Mouse (Mus musculus) heart, postnatal 25 days (tissue): ENCODE results near the gene Vsx1. TPM values are rescaled to one million over a fixed set of nuclear protein-coding genes. Genes with fewer than 3 reads are reported as not detected.

Experiments
- DNase-seq: peaks from one replicate; pipeline ENCODE4 v3.0.0; 2022; ENCODE audit warnings: low spot score
- intact Hi-C: fragments of 180-260 bp; cut with DNase I; formaldehyde crosslinking; loops from one replicate; pipeline ENCODE4 v1.15.1; 2025
- total RNA-seq, 2 experiments: library from RNA; stranded (reverse); gene quantifications; 2 replicates each; pipeline ENCODE4 v1.2.3; 2021

Vsx1 gene
- under 1 TPM in 1 of 2 experiments, not detected in 1; 0.10 TPM for total RNA-seq

DNA sequence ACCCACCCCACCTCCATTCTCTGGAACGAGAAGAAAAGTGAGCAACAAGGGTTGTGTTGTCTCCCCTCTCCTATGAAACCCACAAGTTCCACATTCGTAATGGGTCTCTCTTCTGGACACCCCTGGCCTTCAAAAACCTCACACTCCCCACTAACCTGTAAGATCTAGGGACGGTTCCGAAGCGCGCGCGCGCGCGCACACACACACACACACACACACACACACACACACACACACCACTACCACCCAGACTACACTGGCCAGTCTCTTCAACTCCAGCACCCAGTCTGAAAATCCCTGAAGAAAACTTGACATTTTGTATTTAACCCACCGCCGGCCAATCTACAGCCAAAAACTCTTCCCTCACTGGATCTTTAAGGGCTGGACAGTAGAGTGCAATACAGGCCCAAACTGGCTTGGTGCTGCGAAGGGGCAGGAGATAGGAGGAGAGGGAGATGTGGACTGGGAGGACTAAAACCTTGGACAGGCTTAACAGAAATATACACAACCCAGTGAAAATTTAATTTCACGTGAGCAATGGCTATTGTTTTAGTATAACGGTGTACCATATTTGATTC is at the start of gene Vsx1:
Gene Vsx1 (minus strand): TSS at position 138 of the 578 bp plus-strand sequence.
- intact Hi-C loops: no loop called here
- no peak for DNase-seq

- DNase-seq: no peak
- intact Hi-C loops: no loop called here
Measured at GRCm38 (mm10) chr2:150737881-150738280, 48.7 kb upstream of the Vsx1 start.

GRCm38 (mm10) chr2:150735756-150736576 is 46.8 kb upstream of the Vsx1 start:
- no peak for DNase-seq
- intact Hi-C loops: no loop called here

DNA sequence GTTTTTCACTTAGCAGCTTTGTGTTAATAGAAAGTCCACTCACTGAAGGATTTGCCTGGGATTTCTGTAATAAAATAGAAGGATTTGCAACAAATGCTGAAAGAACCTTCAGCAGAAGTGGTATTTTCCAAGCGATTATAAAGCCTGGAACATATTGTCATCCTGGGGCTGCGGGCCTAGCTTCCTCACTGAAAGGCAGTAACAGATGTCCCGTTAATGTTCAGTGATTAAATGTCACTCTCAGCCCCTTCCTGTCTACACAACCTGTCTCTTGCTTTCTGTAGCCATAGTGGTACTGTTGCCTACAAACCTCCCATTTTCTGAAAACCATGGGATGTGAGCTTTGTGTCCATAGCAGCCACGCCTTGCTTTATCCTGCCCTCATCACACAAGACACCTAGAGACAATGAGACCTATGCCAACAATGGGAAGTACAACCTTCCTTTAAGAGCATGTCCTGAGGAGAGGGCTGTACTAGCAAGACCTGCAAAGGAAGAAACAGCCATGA is 23.1 kb upstream of the Vsx1 start:
- no peak for DNase-seq
- intact Hi-C loops: no loop called here

DNA sequence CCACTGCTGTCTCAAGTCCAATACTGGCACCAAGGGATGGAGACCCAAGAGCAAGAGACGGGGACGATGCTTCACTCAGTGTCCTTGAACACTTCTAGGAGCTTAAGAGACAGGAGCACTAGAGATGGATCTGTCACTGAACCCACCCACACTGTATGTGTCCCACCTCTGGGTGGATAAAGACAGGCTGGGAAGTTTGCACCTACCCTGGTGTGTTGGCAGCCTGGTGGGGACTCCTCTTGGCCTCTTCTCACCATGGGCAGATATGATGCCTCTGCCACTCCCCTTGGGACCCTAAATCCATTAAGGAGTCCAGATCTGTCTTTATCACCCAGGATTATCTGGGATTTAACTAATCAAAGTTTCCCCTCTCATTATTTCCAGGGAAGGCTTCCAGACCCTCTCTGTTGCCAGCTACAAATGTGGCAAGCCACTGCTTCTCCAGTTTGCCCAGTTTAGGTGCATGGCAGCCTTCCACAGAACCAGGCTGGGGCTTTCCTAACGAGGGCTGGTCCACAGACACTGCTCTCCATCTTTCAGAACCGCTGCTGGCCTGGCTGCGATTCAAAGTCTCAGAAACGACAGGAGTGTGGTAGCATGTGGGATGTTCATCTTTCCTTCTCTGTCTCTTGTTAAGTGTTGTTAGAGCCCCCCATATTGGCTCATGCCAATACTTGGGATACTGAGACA is 2.5 kb upstream of the Vsx1 start:
- intact Hi-C loops: no loop called here
- DNase-seq: no peak

DNA sequence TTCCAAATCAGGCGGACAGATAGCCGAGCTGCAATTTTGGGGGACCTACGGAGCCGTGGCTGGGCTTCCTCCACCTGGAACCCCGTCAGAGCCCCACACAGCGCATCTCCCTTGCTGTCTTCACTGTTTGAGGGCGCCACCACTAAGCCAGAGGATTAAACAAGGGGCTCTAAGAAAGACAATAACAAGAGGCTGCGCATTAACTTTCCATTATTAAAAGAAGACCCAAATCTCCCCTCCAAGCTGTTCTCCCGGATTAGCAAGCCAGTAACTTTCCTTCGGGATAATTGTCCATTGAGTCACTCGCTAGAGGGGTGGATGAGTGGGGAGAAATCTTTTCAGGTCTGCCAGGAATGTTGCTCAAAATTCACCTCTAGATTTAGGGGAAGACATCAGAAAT is 1.1 kb upstream of the Vsx1 start:
- intact Hi-C loops: no loop called here
- DNase-seq: no peak

GRCm38 (mm10) chr2:150688541-150689186 is 496 bp downstream of the Vsx1 start:
- intact Hi-C loops: no loop called here
- DNase-seq: no peak

DNA sequence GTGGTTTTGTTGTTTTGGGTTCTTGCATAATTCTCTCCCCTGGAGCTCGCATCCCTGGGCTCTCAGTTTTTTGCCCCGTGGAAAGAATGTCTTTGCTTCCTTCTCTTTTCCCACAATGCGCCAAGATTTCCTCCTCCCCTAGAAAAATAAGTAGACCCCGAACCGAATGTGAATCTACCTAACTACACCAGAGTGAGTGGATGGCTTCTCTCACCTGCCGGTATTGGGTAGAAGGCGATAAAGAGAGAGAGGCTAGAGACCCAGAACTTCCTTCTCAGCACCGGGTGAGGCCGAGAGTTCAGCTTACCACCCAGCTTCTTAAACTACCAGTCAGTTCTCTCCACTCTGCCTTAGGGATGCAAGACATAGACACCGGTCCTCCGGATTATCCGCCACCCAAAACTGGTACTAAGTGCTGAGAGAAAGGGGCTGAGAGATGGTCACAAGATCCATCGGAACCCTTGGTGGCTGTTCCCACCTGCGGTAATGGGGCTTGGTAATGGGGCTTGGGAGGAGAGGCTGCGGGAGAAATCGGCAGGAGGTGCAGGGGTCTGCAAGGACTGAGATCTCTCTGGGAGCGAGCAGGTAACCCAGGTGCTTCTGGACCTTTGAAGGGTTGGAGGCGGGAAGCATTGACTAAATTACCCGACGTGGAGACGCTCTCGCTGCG is 1.2 kb downstream of the Vsx1 start:
- intact Hi-C loops: no loop called here
- DNase-seq: no peak

GRCm38 (mm10) chr2:150685389-150685788 is 3.8 kb downstream of the Vsx1 start:
- intact Hi-C loops: no loop called here
- no peak for DNase-seq

GRCm38 (mm10) chr2:150684451-150684850 is 4.7 kb downstream of the Vsx1 start:
- DNase-seq: no peak
- intact Hi-C loops: no loop called here

DNA sequence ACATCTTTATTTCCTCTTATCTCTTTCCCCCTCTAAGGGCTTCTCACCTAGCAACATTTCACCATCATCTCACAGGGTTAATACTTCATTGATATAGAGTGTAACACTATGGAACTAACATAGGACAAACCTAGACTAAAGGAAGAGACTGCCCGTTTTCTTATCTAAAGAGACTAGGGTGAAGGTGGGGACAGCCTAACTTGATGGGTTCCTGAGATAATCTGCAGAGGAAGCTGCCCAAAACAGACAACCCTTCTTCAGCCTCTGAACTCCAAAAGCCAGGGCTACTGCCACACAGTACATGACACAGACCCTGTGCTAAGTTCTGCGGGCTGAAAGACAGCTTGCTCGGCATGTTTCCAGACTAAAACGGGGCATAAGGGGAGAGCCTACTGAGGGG is 7.6 kb downstream of the Vsx1 start:
- no peak for DNase-seq
- intact Hi-C loops: no loop called here

DNA sequence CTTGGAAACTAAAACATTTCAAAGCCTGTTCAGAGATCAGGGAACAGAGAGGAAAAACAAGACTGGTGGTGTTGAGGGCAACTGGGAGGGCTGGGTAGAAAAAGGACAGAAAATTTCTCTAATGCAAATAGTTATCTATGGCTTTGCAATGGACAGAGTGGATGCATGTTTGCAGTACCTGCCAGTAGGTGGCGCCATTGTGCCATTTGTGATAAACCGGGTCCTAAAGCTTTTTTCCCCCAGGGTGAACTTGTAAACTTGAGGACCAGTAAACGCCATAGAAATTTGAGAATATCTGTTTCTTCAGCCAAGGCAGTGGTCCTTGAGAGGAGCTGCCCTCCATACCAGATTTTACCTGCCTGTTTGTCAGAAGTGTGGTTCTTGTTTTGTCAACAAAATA is 10.8 kb downstream of the Vsx1 start:
- DNase-seq: no peak
- intact Hi-C loops: loop anchor here (2.0 to 5.0 kb wide), 4 partner anchors 70 to 322 kb away; partner anchors contain the start of genes Abhd12 and Entpd6

GRCm38 (mm10) chr2:150675525-150675924 is 13.6 kb downstream of the Vsx1 start:
- intact Hi-C loops: loop anchor here (1.0 to 5.0 kb wide), 4 partner anchors 66 to 227 kb away; partner anchors contain the start of gene Abhd12

DNA sequence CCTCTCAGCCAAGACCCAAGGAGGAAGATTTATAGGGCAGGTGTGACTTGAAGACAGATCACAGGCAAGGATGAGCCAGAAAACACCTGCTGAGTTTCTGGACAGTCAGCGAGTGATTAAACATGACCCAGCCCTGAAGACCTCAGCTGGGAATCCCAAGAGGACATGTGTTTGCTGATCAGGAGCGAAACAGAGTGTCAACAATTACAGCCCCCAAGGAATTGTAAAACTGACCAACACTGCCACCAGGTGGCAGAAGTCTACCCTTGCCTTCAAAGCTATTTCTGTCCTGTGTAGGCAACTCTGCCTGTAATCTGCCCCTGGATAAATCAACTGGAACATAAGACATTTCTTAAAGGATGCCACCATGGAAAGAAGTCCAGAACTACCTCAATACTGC is 14.3 kb downstream of the Vsx1 start:
- no peak for DNase-seq
- intact Hi-C loops: loop anchor here (1.0 to 5.0 kb wide), 4 partner anchors 66 to 227 kb away; partner anchors contain the start of gene Abhd12

More at GRCm38 (mm10) chr2:150675525-150675924, 13.6 kb downstream of the Vsx1 start:
- no peak for DNase-seq

GRCm38 (mm10) chr2:150673929-150674328 is 15.2 kb downstream of the Vsx1 start:
- intact Hi-C loops: loop anchor here (2.0 kb wide), 1 partner anchor 115 kb away; no protein-coding TSS in a partner anchor
- DNase-seq: no peak

DNA sequence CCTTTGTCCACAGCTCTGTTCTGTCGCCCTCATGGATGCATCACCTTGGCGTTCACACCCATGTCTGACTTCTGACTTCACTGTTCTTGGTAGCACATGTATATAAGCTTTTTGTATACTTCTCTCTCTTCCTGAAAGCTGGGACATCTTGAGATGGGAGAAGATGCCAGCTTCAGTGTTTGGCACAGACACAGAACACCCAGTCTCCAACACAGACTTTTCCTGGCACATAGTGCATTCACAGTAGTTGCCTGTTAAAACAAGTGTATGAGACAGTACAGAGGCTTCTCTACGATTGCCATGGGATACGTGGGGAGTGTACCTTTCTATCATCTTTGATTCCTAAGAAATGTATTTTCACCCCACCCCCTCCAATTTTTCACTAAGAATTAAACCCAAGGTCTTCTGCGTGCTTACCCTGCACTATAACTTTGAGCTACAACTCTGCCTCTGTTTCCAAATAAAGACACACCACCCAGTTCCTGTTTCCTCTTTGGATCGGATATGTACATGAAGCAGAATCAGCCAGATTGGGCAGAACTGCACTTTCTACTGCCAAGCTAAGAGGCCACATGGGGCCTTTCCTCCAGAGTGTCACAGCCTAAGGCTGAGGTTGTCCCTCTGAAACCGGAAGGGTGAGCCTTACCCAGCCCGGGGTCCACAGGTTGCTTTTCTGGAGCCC is 17.4 kb downstream of the Vsx1 start:
- no peak for DNase-seq
- intact Hi-C loops: no loop called here

GRCm38 (mm10) chr2:150670926-150671325 is 18.2 kb downstream of the Vsx1 start:
- DNase-seq: no peak
- intact Hi-C loops: no loop called here

DNA sequence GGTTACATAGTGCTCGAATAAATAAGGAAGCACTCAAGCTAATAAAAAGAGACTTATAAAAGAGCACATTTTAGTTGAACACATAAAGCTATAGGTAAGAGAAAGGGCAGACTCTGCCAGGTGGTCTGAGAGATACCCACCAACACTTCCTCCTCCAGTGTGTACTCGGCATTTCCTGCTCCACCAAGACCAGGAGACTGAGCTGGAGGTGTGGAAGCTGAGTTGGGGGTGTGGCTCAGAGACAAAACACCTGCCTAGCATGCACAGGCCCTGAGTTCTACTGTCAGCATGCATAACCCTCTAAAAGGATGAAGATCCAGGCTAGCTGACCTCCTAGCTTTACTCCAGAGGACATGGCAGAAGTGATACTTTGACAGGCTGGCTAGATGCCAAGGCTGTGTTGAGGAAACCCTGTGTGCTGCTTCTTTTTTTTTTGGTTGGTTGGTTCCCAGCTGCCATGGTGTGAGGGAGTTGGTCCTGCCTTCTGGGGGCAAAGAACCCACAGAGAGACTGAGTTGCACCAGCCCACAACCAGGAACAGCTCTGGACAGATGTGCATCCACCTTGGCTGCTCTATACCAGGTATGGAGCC is 19.6 kb downstream of the Vsx1 start:
- DNase-seq: no peak
- intact Hi-C loops: loop anchor here (5.0 kb wide), 1 partner anchor 118 kb away; the partner anchor contains the start of gene Pygb
